Mouse (Mus musculus) heart, postnatal 0 days (tissue): Measurements from ENCODE around the gene Vezt. TPM values are rescaled to one million over a fixed set of nuclear protein-coding genes. Genes with fewer than 3 reads are reported as not detected.

Experiments
- ATAC-seq: fragments of 200-750 bp; cut with Nextera tagmentation; 2 replicates; pipeline ENCODE4 v1.8.0; 2017; ENCODE audit warnings: low read depth, moderate number of reproducible peaks, moderate library complexity; ENCODE audit not compliant: insufficient read depth
- DNase-seq: peaks from one replicate; pipeline ENCODE4 v3.0.0-alpha.2; 2016; ENCODE audit warnings: low spot score
- H3K27ac ChIP-seq: fragments of 300-500 bp; sonication (generic); 2 replicates; pipeline ENCODE4 v1.5.1; 2014; ENCODE audit warnings: low read depth, mild to moderate bottlenecking
- H3K27me3 ChIP-seq: fragments of 300-500 bp; sonication (generic); 2 replicates; pipeline ENCODE4 v1.6.1; 2014; ENCODE audit warnings: low read length, mixed read lengths; ENCODE audit not compliant: control insufficient read depth, insufficient read depth
- H3K36me3 ChIP-seq: fragments of 300-500 bp; sonication (generic); replicated peaks from 2 replicates; pipeline ENCODE4 v1.6.1; 2014; ENCODE audit warnings: low read length, mixed read lengths; ENCODE audit not compliant: control insufficient read depth, insufficient read depth
- H3K4me1 ChIP-seq: fragments of 300-500 bp; sonication (generic); 2 replicates; pipeline ENCODE4 v1.6.1; 2014; ENCODE audit warnings: antibody characterized with exemption; ENCODE audit not compliant: control insufficient read depth, insufficient read depth
- H3K4me2 ChIP-seq: fragments of 300-500 bp; sonication (generic); 2 replicates; pipeline ENCODE4 v1.6.1; 2014; ENCODE audit warnings: low read depth, mild to moderate bottlenecking, low read length, moderate library complexity
- H3K4me3 ChIP-seq: fragments of 300-500 bp; sonication (generic); 2 replicates; pipeline ENCODE4 v1.5.1; 2014; ENCODE audit warnings: low read depth, low read length
- H3K9ac ChIP-seq: fragments of 300-500 bp; sonication (generic); replicated peaks from 2 replicates; pipeline ENCODE4 v1.6.1; 2014; ENCODE audit warnings: low read depth, low read length, mixed read lengths
- H3K9me3 ChIP-seq: fragments of 300-500 bp; sonication (generic); replicated peaks from 2 replicates; pipeline ENCODE4 v1.6.1; 2016; ENCODE audit warnings: low read length; ENCODE audit not compliant: control insufficient read depth
- CTCF ChIP-seq: IDR thresholded peaks from 2 replicates; pipeline ENCODE4 v1.5.1; 2016; ENCODE audit warnings: antibody characterized with exemption, control low read depth, low read depth
- EP300 ChIP-seq: IDR thresholded peaks from 2 replicates; pipeline ENCODE4 v1.6.1; 2016; ENCODE audit warnings: antibody characterized with exemption, low read depth
- WGBS: fragments of 180-500 bp; shearing (Covaris S2); extraction: QIAGEN DNeasy Blood & Tissue Kit; methylation state at CpG from one replicate; pipeline ENCODE4 v1.1.7; 2014; 5-methylcytosine and 5-hydroxymethylcytosine counted together
- polyA plus RNA-seq: library from polyadenylated mRNA; unstranded; fragments of >200 nt; fragmentation: Nextera tagmentation; extraction: Ambion mirVana; gene quantifications from 2 replicates; pipeline ENCODE4 v1.2.1, GENCODE M21; 2015
- total RNA-seq: library from RNA; depleted of rRNA; stranded (reverse); fragments of >200 nt; gene quantifications from 2 replicates; pipeline ENCODE4 v1.2.3, GENCODE M21; 2014; ENCODE audit warnings: low replicate concordance

Vezt gene
- total and polyA plus RNA-seq, 2 experiments from 2014 or later, result 23.8 to 25.8 TPM

GRCm38 (mm10) chr10:93938844-93939271, 96.8 kb downstream of the Vezt start:
- Histone ChIP-seq H3K27ac (no peak overlapping the region), H3K4me1 (peaks cover 6% of the 10 kb centered on the region), H3K9me3 (no peaks in the 10 kb centered on the region), H3K9ac (no peak overlapping the region), H3K27me3 (no peaks in the 10 kb centered on the region), H3K36me3 (no peaks in the 10 kb centered on the region), H3K4me3 (no peak overlapping the region), H3K4me2 (no peak overlapping the region)
- no peak for DNase-seq
- ATAC-seq, result no peak
- 89% methylated on average over 20 of the region's 20 CpGs for WGBS
- TF ChIP-seq CTCF (no peak), EP300 (no peak)

- TF ChIP-seq EP300, result no peak
- no peak for TF ChIP-seq CTCF
- Histone ChIP-seq H3K4me1 (no peaks in the 10 kb centered on the region; the same call in none of the 2 replicates), H3K4me2 (no peak overlapping the region), H3K9ac (no peak overlapping the region), H3K27me3 (no peaks in the 10 kb centered on the region), H3K27ac (no peak overlapping the region), H3K4me3 (no peak overlapping the region), H3K9me3 (no peaks in the 10 kb centered on the region), H3K36me3 (no peaks in the 10 kb centered on the region)
- no peak for ATAC-seq
- DNase-seq, result no peak
- 26% methylated on average over 9 of the region's 9 CpGs for WGBS
Observed at GRCm38 (mm10) chr10:93933980-93934379, 101.6 kb downstream of the Vezt start.

- Histone ChIP-seq H3K36me3 (no peaks in the 10 kb centered on the region), H3K4me1 (no peaks in the 10 kb centered on the region; the same call in none of the 2 replicates), H3K4me3 (no peak overlapping the region), H3K9ac (no peak overlapping the region), H3K9me3 (no peaks in the 10 kb centered on the region), H3K27ac (no peak overlapping the region), H3K4me2 (peak overlapping the region; percentile 28; the same call in 1 of the 2 replicates), H3K27me3 (no peaks in the 10 kb centered on the region)
- WGBS, result 34% methylated on average over 5 of the region's 5 CpGs
- DNase-seq, result no peak
- TF ChIP-seq CTCF (no peak), EP300 (no peak)
- ATAC-seq, result no peak
Observed at GRCm38 (mm10) chr10:93932861-93933260, 102.8 kb downstream of the Vezt start.

GRCm38 (mm10) chr10:93932020-93932419, 103.6 kb downstream of the Vezt start:
- DNase-seq (no peak), ATAC-seq (no peak)
- Histone ChIP-seq H3K36me3 (no peaks in the 10 kb centered on the region), H3K4me2 (no peak overlapping the region), H3K4me3 (no peak overlapping the region), H3K4me1 (no peaks in the 10 kb centered on the region; the same call in none of the 2 replicates), H3K27ac (no peak overlapping the region; the same call in 1 of the 2 replicates), H3K27me3 (no peaks in the 10 kb centered on the region), H3K9ac (no peak overlapping the region), H3K9me3 (0 out of 2 replicates have a peak, but pooled peaks cover 6% of the 10 kb centered on the region)
- whole genome bisulfite sequencing, result 56% methylated on average over 5 of the region's 5 CpGs
- no peak for TF ChIP-seq CTCF
- no peak for TF ChIP-seq EP300

GRCm38 (mm10) chr10:93931431-93931830, 104.2 kb downstream of the Vezt start:
- Histone ChIP-seq H3K36me3 (no peaks in the 10 kb centered on the region), H3K9ac (no peak overlapping the region), H3K27me3 (no peaks in the 10 kb centered on the region), H3K9me3 (0 out of 2 replicates have a peak, but pooled peaks cover 6% of the 10 kb centered on the region), H3K4me3 (no peak overlapping the region), H3K4me1 (no peaks in the 10 kb centered on the region; the same call in none of the 2 replicates), H3K27ac (no peak overlapping the region), H3K4me2 (no peak overlapping the region)
- 47% methylated on average over 9 of the region's 9 CpGs for WGBS
- no peak for DNase-seq
- ATAC-seq, result no peak
- TF ChIP-seq CTCF (no peak), EP300 (no peak)

GRCm38 (mm10) chr10:93930236-93930824, 105.3 kb downstream of the Vezt start:
- DNase-seq, result no peak
- no peak for TF ChIP-seq EP300
- TF ChIP-seq CTCF, result no peak
- Histone ChIP-seq H3K27me3 (no peaks in the 10 kb centered on the region), H3K9ac (no peak overlapping the region), H3K36me3 (no peaks in the 10 kb centered on the region), H3K4me2 (no peak overlapping the region), H3K4me3 (no peak overlapping the region), H3K4me1 (no peaks in the 10 kb centered on the region; the same call in none of the 2 replicates), H3K9me3 (0 out of 2 replicates have a peak, but pooled peaks cover 6% of the 10 kb centered on the region), H3K27ac (no peak overlapping the region)
- no peak for ATAC-seq
- WGBS, result 60% methylated on average over 4 of the region's 4 CpGs
